Mouse (Mus musculus) intestine, postnatal 0 days (tissue): ENCODE results near the gene Tha1. TPM values are rescaled to one million over a fixed set of nuclear protein-coding genes. Genes with fewer than 3 reads are reported as not detected.

Experiments used
- ATAC-seq: fragments of 200-750 bp; cut with Nextera tagmentation; 2 replicates; pipeline ENCODE4 v1.8.0; 2017; ENCODE audit warnings: mild to moderate bottlenecking, moderate TSS enrichment, moderate library complexity
- H3K27ac ChIP-seq: fragments of 300-500 bp; sonication (generic); 2 replicates; pipeline ENCODE4 v1.5.1; 2014; ENCODE audit warnings: mild to moderate bottlenecking, low read depth, low read length, moderate library complexity
- H3K27me3 ChIP-seq: fragments of 300-500 bp; sonication (generic); replicated peaks from 2 replicates; pipeline ENCODE4 v1.6.1; 2014; ENCODE audit warnings: low read length, mixed read lengths; ENCODE audit not compliant: control insufficient read depth, insufficient read depth
- H3K36me3 ChIP-seq: fragments of 300-500 bp; sonication (generic); 2 replicates; pipeline ENCODE4 v1.6.1; 2014; ENCODE audit warnings: mild to moderate bottlenecking, moderate library complexity; ENCODE audit not compliant: control insufficient read depth, insufficient read depth
- H3K4me1 ChIP-seq: fragments of 300-500 bp; sonication (generic); replicated peaks from 2 replicates; pipeline ENCODE4 v1.6.1; 2014; ENCODE audit warnings: antibody characterized with exemption, low read length, mixed read lengths; ENCODE audit not compliant: control insufficient read depth, insufficient read depth
- H3K4me2 ChIP-seq: fragments of 300-500 bp; sonication (generic); replicated peaks from 2 replicates; pipeline ENCODE4 v1.6.1; 2014; ENCODE audit warnings: low read depth, mild to moderate bottlenecking, moderate library complexity
- H3K4me3 ChIP-seq: fragments of 300-500 bp; sonication (generic); 2 replicates; pipeline ENCODE4 v1.5.1; 2014; ENCODE audit warnings: low read depth, low read length
- H3K9ac ChIP-seq: fragments of 300-500 bp; sonication (generic); 2 replicates; pipeline ENCODE4 v1.6.1; 2014; ENCODE audit warnings: mild to moderate bottlenecking, low read depth, low read length
- H3K9me3 ChIP-seq: fragments of 300-500 bp; sonication (generic); 2 replicates; pipeline ENCODE4 v1.6.1; 2016; ENCODE audit warnings: mixed run types; ENCODE audit not compliant: control insufficient read depth
- CTCF ChIP-seq: sonication (generic); IDR thresholded peaks from 2 replicates; pipeline ENCODE4 v1.5.1; 2016; ENCODE audit warnings: low read depth, mild to moderate bottlenecking, control low read depth, antibody characterized with exemption, moderate library complexity
- WGBS: fragments of 180-500 bp; shearing (Covaris S2); extraction: QIAGEN DNeasy Blood & Tissue Kit; methylation state at CpG from one replicate; pipeline ENCODE4 v1.1.7; 2014; 5-methylcytosine and 5-hydroxymethylcytosine counted together
- polyA plus RNA-seq: library from polyadenylated mRNA; unstranded; fragments of >200 nt; fragmentation: Nextera tagmentation; extraction: Ambion mirVana; gene quantifications from 2 replicates; pipeline ENCODE4 v1.2.1, GENCODE M21; 2015

The Tha1 gene
- polyA plus RNA-seq, 1 experiment from 2014 or later = 15.8 TPM

GRCm38 (mm10) chr11:117827386-117827785 is 45.9 kb downstream of the Tha1 start:
- peaks cover 36% of the 10 kb centered on the region for H3K4me1 ChIP-seq

GRCm38 (mm10) chr11:117826916-117827315 is 46.4 kb downstream of the Tha1 start:
- Histone ChIP-seq H3K27ac (peak overlapping the region; percentile 80; the same call in 1 of the 2 replicates), H3K9me3 (no peaks in the 10 kb centered on the region), H3K9ac (peak overlapping the region; percentile 34; the same call in 1 of the 2 replicates), H3K36me3 (peaks cover 8% of the 10 kb centered on the region; the same call in 1 of the 2 replicates), H3K4me1 (peaks cover 36% of the 10 kb centered on the region), H3K4me3 (no peak overlapping the region), H3K27me3 (no peaks in the 10 kb centered on the region), H3K4me2 (peak overlapping the region; percentile 89)
- no peak for ATAC-seq
- WGBS = 48% methylated on average over 8 of the region's 8 CpGs
- TF ChIP-seq CTCF = no peak

More at GRCm38 (mm10) chr11:117827386-117827785, 45.9 kb downstream of the Tha1 start:
- 18% methylated on average over 3 of the region's 3 CpGs for WGBS
- H3K4me2 ChIP-seq = peak overlapping the region; percentile 89
- no peak for TF ChIP-seq CTCF
- H3K9ac ChIP-seq = peak overlapping the region; percentile 34; the same call in 1 of the 2 replicates
- H3K27ac ChIP-seq = peak overlapping the region; percentile 80; the same call in 1 of the 2 replicates
- H3K9me3 ChIP-seq = no peaks in the 10 kb centered on the region
- no peak for ATAC-seq
- no peaks in the 10 kb centered on the region for H3K27me3 ChIP-seq
- H3K4me3 ChIP-seq = no peak overlapping the region
- H3K36me3 ChIP-seq = 0 out of 2 replicates have a peak, but pooled peaks cover 4% of the 10 kb centered on the region

GRCm38 (mm10) chr11:117826164-117826563 is 47.1 kb downstream of the Tha1 start:
- Histone ChIP-seq H3K27ac (no peak overlapping the region), H3K4me3 (peak overlapping the region; percentile 50), H3K27me3 (no peaks in the 10 kb centered on the region), H3K4me2 (peak overlapping the region; percentile 89), H3K9ac (0 out of 2 replicates have a peak overlapping the region, but pooled peaks have one; percentile 13), H3K36me3 (peaks cover 15% of the 10 kb centered on the region; the same call in 1 of the 2 replicates), H3K9me3 (no peaks in the 10 kb centered on the region), H3K4me1 (peaks cover 36% of the 10 kb centered on the region)
- WGBS = 7% methylated on average over 5 of the region's 5 CpGs
- TF ChIP-seq CTCF = no peak
- no peak for ATAC-seq

GRCm38 (mm10) chr11:117825333-117826101 is 47.8 kb downstream of the Tha1 start, which contains the start of the genes Afmid and Tk1:
TSS of gene Afmid (plus strand) at chr11:117825924.
TSS of gene Tk1 (minus strand) at chr11:117826092.
- ATAC-seq = peak; percentile 25
- H3K9me3 ChIP-seq = no peaks in the 10 kb centered on the region
- peak within 1 kb of the TSS; percentile 89 for H3K4me2 ChIP-seq
- no peaks in the 10 kb centered on the region for H3K27me3 ChIP-seq
- TF ChIP-seq CTCF = no peak
- H3K9ac ChIP-seq = peak within 1 kb of the TSS; percentile 13
- peaks cover 34% of the 10 kb centered on the region for H3K4me1 ChIP-seq
- WGBS = under 1% methylated on average over 34 of the region's 34 CpGs
- H3K36me3 ChIP-seq = peaks cover 17% of the 10 kb centered on the region; the same call in 1 of the 2 replicates
- H3K4me3 ChIP-seq = peak within 1 kb of the TSS; percentile 50
- peak within 1 kb of the TSS; percentile 46; the same call in 1 of the 2 replicates for H3K27ac ChIP-seq

DNA sequence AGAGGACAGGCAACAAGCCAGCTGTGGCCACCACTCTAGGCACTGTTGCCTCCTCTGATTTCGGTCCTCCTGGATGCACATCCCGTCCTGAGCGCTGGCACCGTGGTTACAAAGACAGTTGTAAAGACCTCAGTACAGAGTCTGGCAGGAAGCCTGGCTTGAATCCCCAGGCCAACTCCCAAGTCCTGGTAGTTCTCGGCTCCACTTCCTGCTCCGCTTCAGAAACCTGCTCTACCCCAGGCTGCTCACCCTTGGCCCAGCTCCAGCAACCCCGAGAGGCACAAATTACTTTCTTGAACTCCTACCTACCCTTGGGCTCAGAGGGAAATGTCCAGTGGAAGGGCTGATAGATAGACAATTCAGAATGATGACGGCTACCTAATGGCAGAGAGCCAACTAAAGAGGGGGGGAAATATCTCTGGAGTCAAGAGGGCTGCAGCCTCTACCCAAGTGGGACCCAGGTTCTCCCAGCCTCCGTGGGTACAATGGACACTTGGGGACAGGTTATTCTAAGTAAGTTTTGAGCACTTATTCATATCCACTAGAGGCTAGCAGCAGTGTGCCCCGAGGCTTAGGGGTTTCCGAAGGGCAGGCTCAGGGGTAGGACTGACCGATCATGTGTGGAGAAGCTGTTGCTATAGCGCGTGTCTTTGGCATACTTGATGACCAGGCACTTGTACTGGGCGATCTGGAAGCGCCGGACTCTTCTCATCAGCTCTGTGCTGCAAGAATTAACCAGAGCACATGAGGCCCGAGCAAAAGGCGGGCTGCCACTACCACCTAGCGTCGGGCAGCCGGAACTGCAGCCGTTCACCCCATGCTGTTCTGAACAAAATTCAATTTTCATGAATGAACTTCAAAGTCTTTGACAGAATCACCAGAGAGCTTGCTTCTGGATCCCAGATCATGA is 49.0 kb downstream of the Tha1 start:
- ATAC-seq = peak; percentile 51
- H3K4me3 ChIP-seq = peak overlapping the region; percentile 50
- H3K4me1 ChIP-seq = peaks cover 28% of the 10 kb centered on the region
- peaks cover 24% of the 10 kb centered on the region; the same call in 1 of the 2 replicates for H3K36me3 ChIP-seq
- 6% methylated on average over 23 of the region's 23 CpGs for WGBS
- no peaks in the 10 kb centered on the region for H3K9me3 ChIP-seq
- H3K9ac ChIP-seq = peak overlapping the region; percentile 24
- no peaks in the 10 kb centered on the region for H3K27me3 ChIP-seq
- H3K27ac ChIP-seq = peak overlapping the region; percentile 57; the same call in 1 of the 2 replicates
- H3K4me2 ChIP-seq = peak overlapping the region; percentile 89
- peak; percentile 95 for TF ChIP-seq CTCF
